Mouse (Mus musculus) brown adipose tissue, adult 24 weeks (tissue): Measurements from ENCODE around the gene Fndc10. TPM values are rescaled to one million over a fixed set of nuclear protein-coding genes. Genes with fewer than 3 reads are reported as not detected.
"Not testable (repeated sequence)": the region's sequence is repeated elsewhere in the genome, so short reads cannot be mapped to it uniquely, and the experiment has no call there.

Experiments used
- H3K27ac ChIP-seq: fragments of 200-500 bp; replicated peaks from 2 replicates; pipeline ENCODE4 v1.5.1; 2012; ENCODE audit warnings: low read depth, mild to moderate bottlenecking, low read length
- H3K4me1 ChIP-seq: fragments of 200-500 bp; 2 replicates; pipeline ENCODE4 v1.6.1; 2012; ENCODE audit warnings: low read length, mixed read lengths; ENCODE audit not compliant: control insufficient read depth, insufficient read depth, insufficient read length
- H3K4me3 ChIP-seq: fragments of 200-500 bp; 2 replicates; pipeline ENCODE4 v1.5.1; 2012; ENCODE audit warnings: low read depth, mild to moderate bottlenecking, low read length, moderate library complexity; ENCODE audit not compliant: insufficient read depth
- polyA plus RNA-seq: library from polyadenylated mRNA; stranded (reverse); fragments of >200 nt; gene quantifications from 2 replicates; pipeline ENCODE4 v1.2.4, GENCODE M21; 2012; ENCODE audit not compliant: missing spikeins, insufficient read depth, insufficient read length

The Fndc10 gene
- polyA plus RNA-seq, 1 experiment = 2.4 TPM

DNA sequence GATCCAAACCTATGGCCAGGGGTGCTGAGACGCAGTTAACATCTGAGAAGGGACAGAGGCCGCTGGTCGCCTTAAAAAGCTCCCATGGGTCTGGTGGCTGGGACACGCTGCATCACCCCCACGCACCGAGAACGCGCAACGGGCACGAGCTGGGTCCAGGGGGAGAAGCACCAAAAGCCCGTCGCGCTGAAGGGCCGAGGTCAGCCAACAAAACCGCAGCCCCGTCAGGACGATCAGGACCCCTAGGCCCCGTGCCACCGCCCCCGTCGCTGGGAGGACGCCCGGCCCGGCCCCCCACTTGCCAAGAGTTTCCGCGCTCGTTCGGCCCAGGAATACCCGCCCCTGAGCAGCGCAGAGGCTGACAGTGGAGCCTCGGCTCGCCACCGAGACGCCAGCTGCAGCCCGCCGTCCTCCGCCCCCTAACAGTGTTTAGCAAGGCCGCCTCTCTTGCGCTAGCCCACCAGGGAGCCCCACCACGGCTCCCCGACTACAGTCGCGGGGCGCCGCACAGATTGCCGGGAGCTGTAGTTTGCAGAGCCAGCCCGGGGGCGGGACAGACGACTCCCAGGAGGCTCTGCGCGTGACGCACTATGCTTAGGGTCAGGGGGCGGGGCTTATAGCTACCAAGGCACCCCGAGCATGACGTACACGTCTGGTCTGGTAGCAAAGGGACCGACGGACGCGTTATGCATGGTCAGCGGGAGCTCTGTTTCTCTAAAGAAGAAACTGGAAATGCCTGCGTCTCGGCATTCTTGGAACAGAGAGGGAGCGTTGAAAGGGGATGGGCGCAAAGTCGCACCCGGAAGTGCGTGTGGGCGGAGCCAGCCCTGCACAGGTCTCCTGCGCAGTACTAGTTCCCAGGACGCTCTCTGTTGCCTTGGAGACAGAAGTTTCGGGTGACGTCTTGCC, 25.2 kb upstream of the Fndc10 start, which contains the start of gene Mib2:
Gene Mib2 (minus strand): TSS at position 510 of the 909 bp plus-strand sequence.
- peak within 1 kb of the TSS; percentile 76 for H3K4me3 ChIP-seq
- H3K4me1 ChIP-seq = peaks cover 3% of the 10 kb centered on the region; the same call in 1 of the 2 replicates
- peak within 1 kb of the TSS; percentile 87 for H3K27ac ChIP-seq

DNA sequence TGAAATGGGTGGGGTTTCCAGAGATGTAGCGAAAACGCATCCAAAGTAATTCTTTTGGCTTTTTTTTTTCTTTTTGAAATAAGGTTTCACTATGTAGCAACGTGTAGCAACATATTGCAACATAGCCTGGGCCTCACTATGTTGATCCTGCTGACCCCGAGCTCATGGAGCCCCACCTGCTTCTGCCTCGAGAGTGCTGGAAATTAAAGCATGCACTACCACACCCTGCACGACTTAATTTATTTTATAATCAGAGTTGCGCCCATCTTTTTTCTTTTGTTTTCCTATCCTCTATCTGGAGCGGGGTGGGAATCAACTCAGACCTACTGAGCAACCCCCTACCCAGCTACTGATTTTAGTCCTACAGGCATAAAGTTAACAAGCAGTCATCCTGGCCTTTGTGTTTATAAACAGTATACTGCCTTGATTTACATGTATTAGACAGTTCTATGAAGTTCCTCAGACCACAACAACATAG, 24.5 kb upstream of the Fndc10 start:
- Histone ChIP-seq H3K27ac (no peak overlapping the region), H3K4me1 (peaks cover 3% of the 10 kb centered on the region; the same call in 1 of the 2 replicates), H3K4me3 (peak overlapping the region; percentile 76)

DNA sequence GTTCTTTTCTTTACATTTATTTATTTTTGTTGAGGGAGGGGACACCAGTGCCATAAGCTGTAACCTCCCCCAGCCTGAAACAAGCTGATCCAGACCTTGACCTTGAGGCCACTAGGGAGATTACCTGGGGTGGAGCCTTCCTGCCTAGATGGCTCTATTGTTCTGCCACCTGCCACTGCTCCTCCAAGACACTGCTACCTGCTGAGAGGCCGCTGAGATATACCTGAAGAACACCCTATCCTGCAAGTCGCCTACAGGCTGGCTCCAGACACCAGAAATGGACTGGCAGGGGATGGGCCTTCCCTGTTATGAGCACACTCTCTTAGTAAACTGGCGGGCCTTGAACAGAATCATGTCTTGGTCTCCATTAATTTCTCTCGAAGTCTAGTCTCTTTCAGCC, 23.9 kb upstream of the Fndc10 start:
- H3K4me3 ChIP-seq, H3K27ac ChIP-seq, H3K4me1 ChIP-seq: not testable (repeated sequence)

DNA sequence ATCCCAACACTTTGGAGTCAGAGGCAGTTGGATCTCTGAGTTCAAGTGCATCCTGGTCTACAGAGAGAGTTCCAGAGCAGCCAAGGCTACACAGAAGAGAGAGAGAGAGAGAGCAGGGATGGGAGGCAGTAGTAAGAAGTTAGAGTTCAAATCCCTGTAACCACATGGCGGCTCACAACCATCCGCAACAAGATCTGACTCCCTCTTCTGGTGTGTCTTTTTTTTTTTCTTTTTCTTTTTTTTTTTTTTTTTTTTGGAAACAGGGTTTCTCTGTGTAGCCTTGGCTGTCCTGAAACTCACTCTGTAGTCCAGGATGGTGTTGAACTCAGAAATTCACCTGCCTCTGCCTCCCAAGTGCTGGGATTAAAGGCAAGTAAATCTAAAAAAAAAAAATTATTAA, 22.1 kb upstream of the Fndc10 start:
- no peak overlapping the region for H3K4me3 ChIP-seq
- H3K4me1 ChIP-seq = peaks cover 3% of the 10 kb centered on the region; the same call in 1 of the 2 replicates
- H3K27ac ChIP-seq = no peak overlapping the region

DNA sequence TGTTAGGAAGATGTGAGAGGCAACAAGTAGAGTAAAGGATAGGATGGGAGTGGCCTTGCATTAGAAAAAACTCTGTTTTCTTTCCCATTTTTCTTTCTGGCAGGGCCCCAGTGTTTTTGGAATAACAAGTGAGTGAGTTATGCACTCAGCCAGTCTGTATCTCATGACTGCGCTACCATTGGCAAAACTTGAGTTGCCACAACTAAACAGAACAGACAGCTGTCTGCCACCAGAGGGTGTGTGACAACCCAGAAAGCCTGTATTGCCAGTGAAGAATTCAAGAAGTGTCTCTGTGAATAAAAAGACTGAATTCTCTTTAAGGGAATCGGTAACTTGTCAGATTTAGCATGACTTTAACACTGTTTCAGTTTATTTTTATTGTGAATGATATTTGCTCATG, 18.2 kb upstream of the Fndc10 start:
- H3K4me3 ChIP-seq = no peak overlapping the region
- no peaks in the 10 kb centered on the region for H3K4me1 ChIP-seq
- no peak overlapping the region for H3K27ac ChIP-seq

DNA sequence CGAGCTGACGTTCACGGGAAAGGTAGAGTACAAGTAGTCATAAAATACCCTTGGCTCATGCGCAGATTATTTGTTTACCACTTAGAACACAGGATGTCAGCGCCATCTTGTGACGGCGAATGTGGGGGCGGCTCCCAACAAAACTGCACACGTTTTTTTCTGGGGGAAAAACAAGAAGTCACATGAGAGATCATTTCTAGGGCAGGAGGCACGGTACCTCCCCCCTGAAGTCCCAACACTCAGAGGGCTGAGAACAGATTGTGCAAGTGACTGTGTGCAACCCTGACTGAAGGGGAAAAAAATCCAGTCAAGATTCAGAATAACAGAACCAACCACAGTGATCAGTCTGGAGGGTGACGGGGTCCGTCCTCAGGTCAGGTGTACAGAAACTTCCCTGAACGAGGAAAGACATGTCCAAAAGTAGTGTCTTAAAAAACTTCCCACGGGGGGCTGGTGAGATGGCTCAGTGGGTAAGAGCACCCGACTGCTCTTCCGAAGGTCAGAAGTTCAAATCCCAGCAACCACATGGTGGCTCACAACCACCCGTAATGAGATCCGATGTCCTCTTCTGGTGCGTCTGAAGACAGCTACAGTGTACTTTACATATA, 10.4 kb upstream of the Fndc10 start:
- H3K4me3 ChIP-seq, H3K27ac ChIP-seq, H3K4me1 ChIP-seq: not testable (repeated sequence)

DNA sequence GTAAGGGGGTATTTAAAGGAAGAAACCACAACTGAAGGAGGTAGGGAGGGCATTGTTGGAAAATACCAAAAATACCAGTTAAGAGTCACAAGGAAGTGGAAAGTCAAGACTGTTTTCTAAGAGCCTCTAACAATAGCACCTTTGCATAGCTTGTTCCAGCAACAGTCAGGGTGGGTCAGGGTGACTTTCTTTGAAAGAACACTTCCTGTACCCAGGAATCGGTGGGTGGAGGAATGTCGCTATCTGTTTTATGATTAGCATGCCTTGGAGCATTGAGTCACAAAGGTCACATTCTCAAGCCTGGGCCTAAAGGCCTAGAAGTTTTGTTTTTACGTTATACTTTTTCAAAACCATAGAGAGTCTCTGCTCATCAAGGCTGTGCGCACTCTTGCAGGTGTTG, 6.4 kb upstream of the Fndc10 start:
- not testable (repeated sequence) for H3K4me1 ChIP-seq

DNA sequence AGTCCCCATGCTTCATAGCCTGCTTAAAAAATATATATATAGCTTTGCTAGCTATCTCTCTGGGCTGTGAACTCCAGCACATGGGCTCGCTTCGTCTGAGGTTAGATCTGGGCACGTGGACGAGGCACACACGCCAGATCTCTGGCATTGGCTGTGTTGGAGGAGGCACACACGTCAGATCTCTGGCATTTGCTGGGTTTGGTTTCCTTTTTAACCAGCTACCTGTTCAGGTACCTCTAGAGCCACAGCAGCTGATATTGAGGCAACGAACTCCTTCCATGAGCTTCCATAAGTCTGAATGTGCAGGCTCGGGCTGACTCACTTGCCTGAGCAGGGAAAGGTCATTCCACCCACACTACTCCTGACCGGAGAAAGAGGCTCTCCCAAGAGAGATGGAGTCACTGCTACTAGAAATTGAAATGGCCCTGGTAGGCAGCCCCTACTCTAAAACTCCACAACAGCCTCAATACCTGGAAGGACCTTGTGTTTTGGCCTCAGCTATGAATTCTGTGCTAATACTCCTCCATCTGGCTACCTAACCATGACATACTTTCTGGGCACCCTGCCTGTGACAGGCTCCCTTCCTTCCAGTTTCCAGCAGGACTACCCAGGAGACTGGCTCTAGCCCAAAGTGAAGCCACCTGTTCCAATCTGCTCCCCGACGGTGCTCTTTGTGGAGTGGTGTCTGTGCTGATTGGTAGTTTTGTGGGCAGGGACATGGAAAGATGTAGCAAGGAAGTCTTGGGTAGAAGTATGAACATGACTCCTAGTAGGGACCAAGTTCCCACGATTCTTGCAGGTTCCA, 3.4 kb upstream of the Fndc10 start:
- no peak overlapping the region for H3K27ac ChIP-seq
- no peaks in the 10 kb centered on the region; the same call in 1 of the 2 replicates for H3K4me1 ChIP-seq
- H3K4me3 ChIP-seq = no peak overlapping the region

More for the DNA sequence above, 6.4 kb upstream of the Fndc10 start:
- H3K27ac ChIP-seq, H3K4me3 ChIP-seq: not testable (repeated sequence)

DNA sequence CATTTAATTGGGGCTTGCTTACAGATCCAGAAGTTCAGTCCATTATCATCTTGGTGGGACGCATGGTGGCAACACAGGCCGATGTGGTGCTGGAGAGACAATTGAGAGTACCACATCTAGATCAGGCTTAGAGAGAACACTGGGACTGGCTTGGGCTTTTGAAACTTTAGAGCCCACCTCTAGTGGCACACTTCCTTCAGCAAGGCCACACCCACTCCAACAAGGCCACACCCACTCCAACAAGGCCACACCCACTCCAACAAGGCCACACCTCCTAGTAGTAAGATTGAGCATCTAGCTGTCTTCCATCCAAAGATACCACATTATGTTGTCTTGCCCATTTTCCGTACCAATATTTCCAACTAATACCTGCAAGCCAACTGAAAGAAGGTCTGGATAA, 1.7 kb upstream of the Fndc10 start:
- H3K4me1 ChIP-seq = no peaks in the 10 kb centered on the region; the same call in 1 of the 2 replicates
- no peak overlapping the region for H3K4me3 ChIP-seq
- H3K27ac ChIP-seq = no peak overlapping the region

DNA sequence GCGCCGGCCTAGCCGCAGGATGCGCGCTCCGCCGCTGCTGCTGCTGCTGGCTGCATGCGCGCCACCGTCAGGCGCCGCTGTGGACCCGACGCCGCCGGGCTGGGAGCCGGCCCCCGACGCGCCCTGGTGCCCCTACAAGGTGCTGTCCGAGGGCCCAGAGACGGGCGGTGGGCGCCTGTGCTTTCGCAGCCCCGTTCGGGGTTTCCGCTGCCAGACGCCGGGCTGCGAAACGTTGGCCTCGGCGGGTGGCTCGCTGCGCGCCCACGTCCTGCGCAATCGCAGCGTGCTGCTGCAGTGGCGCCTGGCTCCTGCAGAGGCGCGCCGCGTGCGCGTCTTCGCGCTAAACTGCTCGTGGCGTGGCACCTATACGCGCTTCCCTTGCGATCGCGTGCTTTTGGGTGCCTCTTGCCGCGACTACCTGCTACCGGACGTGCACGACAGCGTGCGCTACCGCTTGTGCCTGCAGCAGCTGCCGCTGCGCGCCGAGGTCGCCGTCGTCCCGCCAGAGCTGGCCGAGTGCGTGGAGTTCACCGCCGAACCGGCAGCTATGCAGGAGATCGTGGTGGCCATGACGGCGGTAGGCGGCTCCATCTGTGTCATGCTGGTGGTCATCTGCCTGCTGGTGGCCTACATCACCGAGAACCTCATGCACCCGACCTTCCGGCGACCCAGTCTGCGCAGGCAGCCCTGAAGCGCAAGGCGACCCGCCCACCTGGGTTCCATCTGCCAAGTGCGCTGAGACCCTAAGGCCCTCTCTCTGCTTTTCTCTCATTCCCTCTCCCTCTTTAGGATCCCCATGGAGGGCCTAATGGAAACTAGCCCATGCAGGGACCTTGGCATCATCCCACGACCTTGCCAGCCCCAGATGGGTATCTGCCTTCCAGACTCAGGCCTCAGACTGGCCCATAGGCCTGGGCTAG, 600 bp downstream of the Fndc10 start:
- H3K4me3 ChIP-seq = peak overlapping the region; percentile 68
- H3K27ac ChIP-seq = no peak overlapping the region
- H3K4me1 ChIP-seq = no peaks in the 10 kb centered on the region; the same call in 1 of the 2 replicates

DNA sequence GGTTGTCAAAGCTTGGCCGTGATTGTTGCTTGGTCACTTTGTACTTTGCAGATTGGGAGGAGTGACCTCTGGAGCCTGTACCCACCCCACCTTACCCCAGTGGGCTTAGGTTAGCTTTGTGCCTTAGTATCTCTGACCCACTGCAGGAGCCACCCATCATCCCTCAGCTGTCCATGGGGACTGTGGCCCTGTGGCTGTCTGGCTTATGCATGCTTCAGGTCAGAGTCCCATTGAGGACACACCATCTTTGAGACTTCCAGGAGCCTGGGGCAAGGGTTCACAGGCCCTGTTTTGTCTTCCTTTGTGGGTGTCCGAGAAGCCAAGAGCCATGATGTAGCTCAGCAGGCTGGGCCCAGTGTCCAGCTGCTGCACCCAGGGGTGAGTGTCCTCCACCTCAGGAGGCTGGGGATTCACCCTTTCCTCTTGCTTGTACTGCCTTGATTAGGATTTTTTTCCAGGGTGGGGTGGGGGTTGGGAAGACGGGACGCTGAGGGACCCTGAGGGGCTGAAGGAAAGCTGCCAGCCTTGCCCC, 1.5 kb downstream of the Fndc10 start:
- Histone ChIP-seq H3K4me1 (no peaks in the 10 kb centered on the region; the same call in 1 of the 2 replicates), H3K4me3 (peak overlapping the region; percentile 68; the same call in 1 of the 2 replicates), H3K27ac (no peak overlapping the region)

DNA sequence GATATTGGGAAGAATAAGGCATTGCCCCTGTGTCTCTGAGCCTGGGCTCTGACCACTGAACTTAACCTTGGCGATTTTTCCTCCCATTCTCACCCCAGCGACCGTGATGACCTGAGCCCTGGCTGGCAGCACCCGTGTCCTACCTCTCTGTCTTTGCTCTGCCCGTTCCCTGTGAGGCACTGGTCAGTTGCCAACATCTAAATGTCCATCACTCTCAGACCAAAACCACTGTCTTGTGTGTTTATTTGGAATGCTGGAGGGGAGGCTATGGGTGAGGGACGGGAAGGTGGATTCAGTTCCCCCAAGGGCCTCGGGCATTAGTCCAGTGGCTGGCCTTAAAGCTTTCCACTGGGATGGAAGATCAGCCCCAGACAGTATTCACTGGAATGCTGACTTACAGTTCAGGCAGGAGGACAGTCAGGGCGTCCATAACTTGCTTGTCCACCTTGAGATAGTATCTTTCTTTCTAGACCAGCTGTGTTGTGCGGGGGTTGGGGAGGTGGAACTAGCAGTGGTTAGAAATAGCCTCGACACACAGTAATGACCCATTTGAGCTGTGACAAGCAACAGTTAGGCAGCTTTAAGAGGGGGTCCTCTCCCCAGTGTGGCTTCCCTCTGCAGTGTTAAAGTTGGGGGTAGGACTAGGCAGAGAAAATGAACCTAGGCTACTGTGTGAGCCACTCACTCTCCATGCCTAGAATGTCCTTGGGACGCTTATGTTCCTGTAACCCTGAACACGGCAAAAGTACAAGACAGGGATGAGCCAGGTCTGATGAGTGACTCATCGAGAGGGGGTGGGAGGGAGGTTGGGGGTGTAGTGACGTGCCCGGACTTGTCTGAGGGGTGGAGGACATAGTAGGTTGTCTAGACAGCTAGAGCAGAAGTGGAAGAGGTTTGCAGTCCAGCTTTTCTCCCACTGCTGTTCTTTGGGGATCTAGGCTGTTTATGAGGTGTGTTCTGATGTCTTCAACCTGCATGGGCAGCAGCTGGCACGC, 2.4 kb downstream of the Fndc10 start:
- H3K4me3 ChIP-seq = no peak overlapping the region
- no peaks in the 10 kb centered on the region; the same call in 1 of the 2 replicates for H3K4me1 ChIP-seq
- H3K27ac ChIP-seq = no peak overlapping the region

DNA sequence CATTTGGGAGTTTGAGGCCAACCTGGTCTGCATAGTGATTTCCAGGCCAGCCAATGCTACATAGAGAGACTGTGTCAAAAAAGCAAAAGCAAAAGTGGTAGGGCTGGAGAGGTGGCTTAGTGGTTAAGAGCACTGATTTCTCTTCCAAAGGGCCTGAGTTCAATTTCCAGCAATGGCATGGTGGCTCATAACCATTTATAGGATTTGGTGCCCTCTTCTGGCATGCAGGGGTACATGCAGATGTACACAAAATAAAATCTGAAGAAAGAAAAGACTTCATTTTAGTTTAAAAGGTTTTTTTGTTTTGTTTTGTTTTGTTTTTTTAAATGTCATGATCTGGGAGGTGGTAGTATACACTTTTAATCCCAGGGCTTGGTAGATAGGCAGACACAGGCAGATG, 6.3 kb downstream of the Fndc10 start:
- no peaks in the 10 kb centered on the region for H3K4me1 ChIP-seq
- H3K27ac ChIP-seq = no peak overlapping the region
- no peak overlapping the region for H3K4me3 ChIP-seq
